Mouse (Mus musculus) left cerebral cortex, postnatal 36 days (tissue): ENCODE data around the gene B230217C12Rik. TPM values are rescaled to one million over a fixed set of nuclear protein-coding genes. Genes with fewer than 3 reads are reported as not detected.
"Not testable (repeated sequence)": the region's sequence is repeated elsewhere in the genome, so short reads cannot be mapped to it uniquely, and the experiment has no call there.

Source experiments
- DNase-seq, 2 experiments: peaks; one replicate each; pipeline ENCODE4 v3.0.0; 2021 to 2022; ENCODE audit warnings: low spot score in 2 of 2, mixed read lengths in 1 of 2
- intact Hi-C: fragments of 180-260 bp; cut with DNase I; formaldehyde crosslinking; loops from one replicate; pipeline ENCODE4 v1.15.1; 2025
- total RNA-seq, 2 experiments: library from RNA; stranded (reverse); gene quantifications; 2 replicates each; pipeline ENCODE4 v1.2.3; 2021

B230217C12Rik gene
- total RNA-seq, 2 experiments from 2014 or later, result 79.9 to 81.0 TPM

GRCm38 (mm10) chr11:97840991-97841661 is 546 bp downstream of the B230217C12Rik start:
- intact Hi-C loops, result loop anchor here (1.0 to 2.0 kb wide), 2 partner anchors 34 to 42 kb away; no protein-coding TSS in a partner anchor
- DNase-seq, result peak; percentile 91

GRCm38 (mm10) chr11:97842001-97842400 is 1.4 kb downstream of the B230217C12Rik start:
- intact Hi-C loops, result no loop called here
- no peak for DNase-seq

- DNase-seq, result no peak
- intact Hi-C loops, result no loop called here
These were observed 9.8 kb downstream of the B230217C12Rik start for GRCm38 (mm10) chr11:97850367-97850766.

- intact Hi-C loops, result no loop called here
These were observed 11.0 kb downstream of the B230217C12Rik start for GRCm38 (mm10) chr11:97851601-97852000.

GRCm38 (mm10) chr11:97855473-97855872 is 14.9 kb downstream of the B230217C12Rik start:
- intact Hi-C loops, result no loop called here
- no peak for DNase-seq

More at GRCm38 (mm10) chr11:97851601-97852000, 11.0 kb downstream of the B230217C12Rik start:
- no peak for DNase-seq

- no peak for DNase-seq
- intact Hi-C loops, result no loop called here
These were observed 21.6 kb downstream of the B230217C12Rik start for GRCm38 (mm10) chr11:97862148-97862547.

GRCm38 (mm10) chr11:97865421-97865820 is 24.8 kb downstream of the B230217C12Rik start:
- intact Hi-C loops, result no loop called here

GRCm38 (mm10) chr11:97866091-97866888 is 25.7 kb downstream of the B230217C12Rik start:
- intact Hi-C loops, result no loop called here
- DNase-seq, result no peak

More at GRCm38 (mm10) chr11:97865421-97865820, 24.8 kb downstream of the B230217C12Rik start:
- no peak for DNase-seq

GRCm38 (mm10) chr11:97867591-97867990 is 27.0 kb downstream of the B230217C12Rik start:
- intact Hi-C loops, result no loop called here
- peak; percentile 27 to 55 for DNase-seq

- intact Hi-C loops, result not testable (repeated sequence)
These were observed 31.8 kb downstream of the B230217C12Rik start for GRCm38 (mm10) chr11:97872378-97872777.

GRCm38 (mm10) chr11:97874396-97874795 is 33.8 kb downstream of the B230217C12Rik start:
- no peak for DNase-seq
- intact Hi-C loops, result loop anchor here (2.0 kb wide), 1 partner anchor 34 kb away; the partner anchor contains the start of gene B230217C12Rik

More at GRCm38 (mm10) chr11:97872378-97872777, 31.8 kb downstream of the B230217C12Rik start:
- DNase-seq, result not testable (repeated sequence)

- no peak for DNase-seq
- intact Hi-C loops, result no loop called here
These were observed 36.8 kb downstream of the B230217C12Rik start for GRCm38 (mm10) chr11:97877341-97877740.

GRCm38 (mm10) chr11:97880362-97880761 is 39.8 kb downstream of the B230217C12Rik start:
- intact Hi-C loops, result no loop called here
- no peak for DNase-seq

GRCm38 (mm10) chr11:97883542-97883917 is 43.0 kb downstream of the B230217C12Rik start:
- DNase-seq, result peak; percentile 55 to 60
- intact Hi-C loops, result loop anchor here (1.0 kb wide), 1 partner anchor 101 kb away; the partner anchor contains the start of gene Rpl23

GRCm38 (mm10) chr11:97883918-97884600 is 43.5 kb downstream of the B230217C12Rik start, which contains the start of gene Fbxo47:
Gene Fbxo47 (minus strand): TSS chr11:97884154.
- DNase-seq, result peak; percentile 94
- intact Hi-C loops, result loop anchor here (1.0 to 2.0 kb wide), 2 partner anchors 83 to 102 kb away; partner anchors contain the start of gene Rpl23

- intact Hi-C loops, result loop anchor here (2.0 kb wide), 1 partner anchor 84 kb away; no protein-coding TSS in a partner anchor
These were observed 44.1 kb downstream of the B230217C12Rik start for GRCm38 (mm10) chr11:97884601-97885185.

GRCm38 (mm10) chr11:97885296-97885915 is 44.8 kb downstream of the B230217C12Rik start:
- no peak for DNase-seq
- intact Hi-C loops, result loop anchor here (2.0 kb wide), 1 partner anchor 85 kb away; no protein-coding TSS in a partner anchor

More at GRCm38 (mm10) chr11:97884601-97885185, 44.1 kb downstream of the B230217C12Rik start:
- no peak for DNase-seq

GRCm38 (mm10) chr11:97891821-97892220 is 51.2 kb downstream of the B230217C12Rik start:
- intact Hi-C loops, result no loop called here
- DNase-seq, result no peak
